Mouse (Mus musculus) layer of hippocampus, adult 2 months (tissue): ENCODE measurements around the gene Rxfp1. TPM values are rescaled to one million over a fixed set of nuclear protein-coding genes. Genes with fewer than 3 reads are reported as not detected.

Experiments
- DNase-seq, 2 experiments: peaks; one replicate each; pipeline ENCODE4 v3.0.0; 2022; ENCODE audit warnings: low spot score in 2 of 2
- H3K27ac ChIP-seq: fragments of 200-600 bp; 2 replicates; pipeline ENCODE4 v1.8.1; 2022
- H3K4me3 ChIP-seq: fragments of 200-600 bp; 2 replicates; pipeline ENCODE4 v1.8.1; 2022; ENCODE audit warnings: mild to moderate bottlenecking
- CTCF ChIP-seq: fragments of 200-600 bp; conservative IDR thresholded peaks from 2 replicates; pipeline ENCODE4 v1.8.1; 2022; ENCODE audit warnings: antibody characterized with exemption, mild to moderate bottlenecking, moderate library complexity
- long read RNA-seq, 2 experiments: library from polyadenylated mRNA; stranded (forward); transcript quantifications; one replicate each; pipeline ENCODE4 v2.0.0; 2021; ENCODE audit warnings: borderline mapping rate in 2 of 2
- total RNA-seq, 2 experiments: library from RNA; stranded (reverse); gene quantifications; 2 replicates each; pipeline ENCODE4 v1.2.3; 2021

Rxfp1 gene
- 1 to 10 TPM; 8.7 to 8.8 TPM for total RNA-seq
- long read RNA-seq, experiment 1, partial matches to known transcripts, result 0 of 3 reads
- long read RNA-seq, experiment 1, other reads (novel, unspliced or antisense), result 3 of 3 reads
- long read RNA-seq, experiment 2, partial matches to known transcripts, result 0 of 5 reads
- long read RNA-seq, experiment 2, other reads (novel, unspliced or antisense), result 5 of 5 reads

DNA sequence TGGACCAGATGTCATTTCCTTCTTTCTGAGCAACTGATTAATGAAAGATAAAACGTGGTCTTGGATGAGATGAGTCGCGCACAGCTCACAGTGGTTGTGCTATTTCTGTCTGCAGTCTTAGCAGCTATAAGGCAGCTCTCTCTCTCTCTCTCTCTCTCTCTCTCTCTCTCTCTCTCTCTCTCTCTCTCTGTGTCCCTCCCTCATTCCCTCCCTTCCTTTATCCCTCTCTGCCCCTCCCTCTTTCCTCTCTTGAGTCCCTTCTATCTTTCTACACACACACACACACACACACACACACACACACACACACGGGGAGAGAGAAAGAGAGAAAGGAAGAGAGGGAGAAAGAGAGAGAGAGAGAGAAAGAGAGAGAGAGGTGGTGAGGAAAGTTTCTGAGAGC lies at the start of gene Rxfp1:
Rxfp1 (minus strand) TSS at position 101 of the 400 bp plus-strand sequence.
- H3K27ac ChIP-seq, result no peak within 1 kb of the TSS
- no peak within 1 kb of the TSS for H3K4me3 ChIP-seq
- TF ChIP-seq CTCF, result no peak
- no peak for DNase-seq

GRCm38 (mm10) chr3:79784362-79784736 lies 46.7 kb upstream of the Rxfp1 start:
- no peak for DNase-seq
- peak overlapping the region; percentile 13; the same call in 1 of the 2 replicates for H3K4me3 ChIP-seq
- no peak overlapping the region for H3K27ac ChIP-seq
- no peak for TF ChIP-seq CTCF

DNA sequence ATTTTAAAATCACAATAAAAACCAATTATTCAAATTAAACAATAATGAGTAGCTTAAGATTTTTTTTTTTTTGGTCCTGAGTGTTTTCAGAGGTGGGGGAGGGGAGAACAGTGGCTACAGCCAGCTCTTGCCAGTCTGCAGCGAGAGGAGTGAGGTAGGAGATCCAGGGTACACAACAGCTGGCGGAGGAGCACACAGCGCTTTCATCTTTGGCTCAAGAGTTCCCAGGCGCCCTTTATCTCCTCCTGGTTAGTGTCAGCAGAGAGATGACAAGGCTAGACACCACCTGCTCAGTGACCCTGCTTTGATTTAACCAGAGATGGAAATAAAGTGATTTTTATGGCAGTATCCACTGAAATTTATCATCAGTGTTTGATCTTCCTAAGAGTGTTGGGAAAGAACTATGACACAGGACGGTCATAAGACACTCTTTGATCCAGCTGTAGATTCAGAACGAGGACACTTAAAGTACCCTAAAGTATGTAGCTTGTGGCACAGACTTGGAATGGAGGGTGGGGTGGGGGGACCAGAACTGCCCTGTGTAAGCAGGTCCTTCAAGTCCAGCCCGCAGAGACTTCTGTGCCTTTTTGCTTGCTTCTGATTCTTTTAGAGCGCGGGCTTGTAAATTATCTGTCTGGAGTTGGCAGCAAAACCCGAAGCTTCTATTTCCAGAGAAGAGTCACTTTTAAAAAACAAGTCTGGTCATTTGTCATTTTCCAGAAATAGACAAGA lies 46.1 kb upstream of the Rxfp1 start:
- H3K4me3 ChIP-seq, result peak overlapping the region; percentile 13; the same call in 1 of the 2 replicates

DNA sequence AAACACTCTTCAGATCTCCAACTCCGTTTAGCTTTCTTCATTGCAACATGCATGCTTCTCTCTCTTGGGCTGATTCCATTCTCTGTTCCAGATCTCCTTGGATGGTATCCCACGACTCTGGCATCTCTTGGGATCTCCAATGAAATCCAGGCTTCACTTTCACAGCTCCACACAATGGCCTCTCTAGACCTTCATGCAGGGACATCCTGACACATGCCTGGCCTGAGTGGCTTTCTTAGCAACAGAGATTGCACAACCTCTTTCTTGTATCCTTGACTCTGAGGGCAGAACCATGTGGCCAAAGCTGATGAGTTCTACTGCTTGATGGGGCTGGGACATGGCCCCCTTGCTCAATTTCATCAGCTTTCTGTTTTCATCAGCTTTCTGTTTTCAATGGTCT lies 35.0 kb upstream of the Rxfp1 start:
- no peak for TF ChIP-seq CTCF

More for the DNA sequence above, 46.1 kb upstream of the Rxfp1 start:
- no peak for TF ChIP-seq CTCF
- DNase-seq, result no peak
- H3K27ac ChIP-seq, result no peak overlapping the region

DNA sequence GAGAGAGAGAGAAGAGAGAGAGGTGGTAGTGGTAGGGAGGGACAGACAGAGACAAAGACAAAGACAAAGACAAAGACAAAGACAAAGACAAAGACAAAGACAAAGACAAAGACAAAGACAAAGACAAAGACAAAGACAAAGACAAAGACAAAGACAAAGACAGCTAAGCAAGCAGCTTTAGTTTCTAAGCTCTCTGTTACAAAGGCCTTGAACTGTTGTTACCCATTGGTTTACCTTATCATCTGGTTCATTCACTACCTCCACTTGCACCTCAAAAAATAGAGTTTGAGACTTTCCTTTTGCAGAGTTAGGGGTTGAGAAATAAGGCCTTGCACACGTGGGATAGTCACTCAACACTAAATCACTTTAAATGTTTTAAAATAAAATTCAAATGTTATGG lies 16.1 kb upstream of the Rxfp1 start:
- no peak for DNase-seq
- H3K4me3 ChIP-seq, result no peak overlapping the region
- no peak overlapping the region for H3K27ac ChIP-seq
- TF ChIP-seq CTCF, result no peak

More for the DNA sequence above, 35.0 kb upstream of the Rxfp1 start:
- no peak overlapping the region for H3K4me3 ChIP-seq
- no peak for DNase-seq
- H3K27ac ChIP-seq, result no peak overlapping the region

- Histone ChIP-seq H3K4me3 (no peak overlapping the region), H3K27ac (no peak overlapping the region)
- no peak for TF ChIP-seq CTCF
- no peak for DNase-seq
Measured at GRCm38 (mm10) chr3:79746585-79746984, 8.9 kb upstream of the Rxfp1 start.

GRCm38 (mm10) chr3:79745101-79745500 lies 7.4 kb upstream of the Rxfp1 start:
- DNase-seq, result peak; percentile 36 to 72
- no peak overlapping the region for H3K4me3 ChIP-seq
- TF ChIP-seq CTCF, result no peak
- H3K27ac ChIP-seq, result no peak overlapping the region

DNA sequence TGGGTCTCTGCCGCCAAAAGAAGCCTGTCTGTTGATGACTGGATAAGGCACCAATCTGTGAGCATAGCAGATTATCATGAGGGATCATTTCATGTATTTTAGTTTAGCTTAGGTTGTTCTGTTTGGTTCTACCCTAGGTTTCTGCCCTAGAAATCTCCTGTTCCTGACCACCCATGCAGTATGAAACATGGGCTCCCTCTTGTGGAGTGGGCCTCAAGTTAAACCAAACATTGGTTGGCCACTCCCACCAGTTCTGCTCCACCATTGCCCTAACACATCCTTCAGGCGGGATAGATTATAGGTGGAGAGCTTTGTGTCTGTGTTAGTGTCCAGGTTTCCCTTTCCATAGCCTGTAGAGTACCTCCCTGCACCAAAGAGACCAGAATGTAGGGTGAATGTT lies 6.7 kb upstream of the Rxfp1 start:
- Histone ChIP-seq H3K27ac (no peak overlapping the region), H3K4me3 (no peak overlapping the region)
- DNase-seq, result no peak
- peak; percentile 57 for TF ChIP-seq CTCF

DNA sequence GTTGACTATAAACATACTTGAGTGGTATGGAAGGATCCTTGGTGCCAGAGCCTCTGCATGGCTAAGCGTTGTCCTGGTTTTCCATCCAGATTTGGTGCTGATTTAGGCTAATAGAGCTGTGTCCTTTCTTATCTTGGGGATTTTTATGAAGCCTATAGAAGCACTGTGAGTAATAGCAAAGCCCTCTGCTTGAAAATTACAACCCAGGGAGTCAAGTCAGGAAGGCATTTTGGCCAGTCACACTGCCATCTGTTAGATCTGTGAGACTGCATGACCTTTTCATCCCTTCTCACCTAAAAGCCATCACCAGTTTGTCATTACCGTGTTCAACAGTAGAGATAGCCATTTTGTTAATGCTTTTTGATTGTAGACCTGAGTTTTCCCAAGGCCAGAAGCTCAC lies 2.7 kb upstream of the Rxfp1 start:
- Histone ChIP-seq H3K4me3 (no peak overlapping the region), H3K27ac (no peak overlapping the region)
- DNase-seq, result no peak
- no peak for TF ChIP-seq CTCF

GRCm38 (mm10) chr3:79738451-79738850 lies 771 bp upstream of the Rxfp1 start:
- no peak for DNase-seq
- H3K27ac ChIP-seq, result no peak overlapping the region
- TF ChIP-seq CTCF, result no peak
- H3K4me3 ChIP-seq, result no peak overlapping the region

DNA sequence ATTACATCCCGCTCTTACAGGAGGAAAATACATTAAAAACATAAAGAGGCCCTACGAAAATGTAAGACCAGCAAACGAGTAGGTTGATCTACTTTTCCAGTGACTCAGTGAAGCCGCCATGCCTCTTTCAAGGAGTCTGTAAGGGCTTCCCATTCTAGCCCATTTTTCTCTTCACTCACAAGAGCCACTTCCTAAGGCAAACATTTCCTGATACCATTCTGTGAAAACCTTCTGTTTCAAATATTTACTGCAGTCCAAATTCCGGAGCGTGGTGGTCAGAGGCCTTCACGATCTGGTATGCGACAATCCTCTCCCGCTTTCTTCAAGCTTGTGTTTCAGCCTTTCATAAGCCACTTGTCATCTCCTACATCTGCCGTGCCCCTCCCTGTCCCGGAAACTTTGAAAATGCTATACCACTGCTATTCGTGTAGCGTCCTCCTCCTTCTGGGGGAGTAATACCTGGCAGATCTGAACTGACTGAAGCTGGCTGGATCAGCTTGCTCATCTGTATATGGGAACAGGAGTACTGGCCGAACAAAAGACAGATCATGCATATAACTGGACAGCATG lies 11.1 kb downstream of the Rxfp1 start:
- no peak for DNase-seq
- Histone ChIP-seq H3K4me3 (no peak overlapping the region), H3K27ac (no peak overlapping the region)
- TF ChIP-seq CTCF, result no peak

DNA sequence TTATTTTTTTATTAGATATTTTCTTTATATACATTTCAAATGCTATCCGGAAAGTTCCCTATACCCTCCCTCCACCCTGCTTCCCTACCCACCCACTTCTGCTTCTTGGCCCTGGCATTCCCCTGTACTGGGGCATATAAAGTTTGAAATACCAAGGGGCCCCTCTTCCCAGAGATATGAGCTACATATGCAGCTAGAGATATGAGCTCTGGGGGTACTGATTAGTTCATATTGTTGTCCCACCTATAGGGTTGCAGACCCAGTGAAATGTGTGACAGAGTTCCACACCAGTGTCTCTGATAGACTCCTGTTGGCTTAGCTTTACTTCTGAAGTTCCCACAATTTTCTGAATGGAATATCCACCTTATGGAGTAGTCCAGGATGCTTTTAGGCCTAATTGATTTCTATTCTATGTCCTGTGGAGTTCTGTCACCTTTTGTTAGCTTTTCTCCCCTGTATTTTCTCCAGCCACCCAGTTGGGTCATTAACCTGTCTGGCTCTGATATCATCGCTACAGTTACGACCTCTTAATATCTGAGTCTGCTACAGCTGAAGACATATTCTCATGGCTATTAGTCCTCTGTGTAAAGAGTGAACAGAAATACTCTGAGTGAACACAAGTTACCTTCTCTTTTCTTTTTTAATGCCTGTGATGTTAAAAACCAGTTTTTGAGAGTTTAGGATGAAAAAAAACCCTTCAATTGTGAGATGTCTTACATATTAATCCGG lies 16.8 kb downstream of the Rxfp1 start:
- Histone ChIP-seq H3K27ac (no peak overlapping the region), H3K4me3 (no peak overlapping the region)
- TF ChIP-seq CTCF, result no peak
- no peak for DNase-seq

- no peak for TF ChIP-seq CTCF
- no peak overlapping the region for H3K27ac ChIP-seq
- no peak for DNase-seq
- no peak overlapping the region for H3K4me3 ChIP-seq
Measured at GRCm38 (mm10) chr3:79706436-79706835, 31.2 kb downstream of the Rxfp1 start.
